Comparison of ENCODE assay signal across 29 mouse cellular contexts in the genomic region with DNA sequence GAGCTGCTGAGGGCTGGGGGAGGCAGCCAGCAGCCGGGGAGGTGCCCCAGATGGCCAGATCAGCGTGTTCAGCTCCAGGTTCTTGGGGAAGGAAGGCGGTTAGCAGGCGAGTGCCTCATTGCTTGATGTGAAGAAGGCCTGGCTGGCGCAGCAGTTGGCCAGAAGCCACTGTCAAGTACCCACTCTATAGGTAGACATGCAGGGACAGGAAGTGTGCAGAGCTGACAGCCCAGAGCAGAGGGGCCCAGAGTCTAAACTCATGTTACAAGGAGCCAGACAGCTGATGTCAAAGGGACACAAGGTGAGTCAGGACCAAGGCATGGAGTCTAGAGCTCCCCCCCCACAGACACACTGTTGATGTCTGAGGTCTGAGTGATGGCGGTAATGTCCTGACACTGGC. TPM values are rescaled to one million over a fixed set of nuclear protein-coding genes. Genes with fewer than 3 reads are reported as not detected.
DNase-seq lines count a peak whose midpoint lies in the region; ATAC-seq lines count a peak whose summit lies in the region.
"Had no signal": no experiment of that assay in that cellular context is flagged by ENCODE, and none has a peak within 500 bp of the region (broad histone marks: within the 10 kb centered on the region; RNA-seq: fewer than 3 reads in every experiment).

No protein-coding gene starts in this region.

- no peak overlapping the region for H3K9ac ChIP-seq in lung, embryonic 16.5 days (ENCODE audit: low read length)
- H3K9ac ChIP-seq: embryonic facial prominence, embryonic 12.5 days; embryonic facial prominence, embryonic 15.5 days; forebrain, postnatal 0 days; hindbrain, embryonic 12.5 days; hindbrain, embryonic 15.5 days had no signal

- 66% methylated on average over 6 of the region's 6 CpGs for WGBS in lung, embryonic 16.5 days

- no peaks in the 10 kb centered on the region for H3K27me3 ChIP-seq in lung, embryonic 16.5 days (ENCODE audit: control insufficient read depth, insufficient read depth, low read depth, low read length)
- H3K27me3 ChIP-seq: embryonic facial prominence, embryonic 15.5 days; hindbrain, embryonic 15.5 days had no signal

- ATAC-seq in lung, embryonic 16.5 days (ENCODE audit: low read depth), result peak; percentile 36; the same call in 1 of the 2 replicates
- ATAC-seq: activated CD4-positive, CD25-positive, alpha-beta regulatory T cell, adult 4 months; forebrain, embryonic 14.5 days; forebrain, postnatal 0 days had no signal

- no peaks in the 10 kb centered on the region for H3K9me3 ChIP-seq in lung, embryonic 16.5 days (ENCODE audit: control insufficient read depth, low read length)
- H3K9me3 ChIP-seq: embryonic facial prominence, embryonic 12.5 days; embryonic facial prominence, embryonic 15.5 days; hindbrain, embryonic 12.5 days; hindbrain, embryonic 15.5 days had no signal

- no peaks in the 10 kb centered on the region for H3K4me1 ChIP-seq in lung, embryonic 16.5 days (replicated peaks; ENCODE audit: control insufficient read depth, insufficient read depth, low read length)
- H3K4me1 ChIP-seq: embryonic facial prominence, embryonic 12.5 days; embryonic facial prominence, embryonic 15.5 days; hindbrain, embryonic 12.5 days had no signal

- no peak overlapping the region for H3K4me3 ChIP-seq in lung, embryonic 16.5 days (ENCODE audit: low read length)
- H3K4me3 ChIP-seq: embryonic facial prominence, embryonic 12.5 days; embryonic facial prominence, embryonic 15.5 days; hindbrain, embryonic 12.5 days; hindbrain, embryonic 15.5 days had no signal

- no peak overlapping the region for H3K27ac ChIP-seq in lung, embryonic 16.5 days (ENCODE audit: low read length)
- H3K27ac ChIP-seq: embryonic facial prominence, embryonic 12.5 days; embryonic facial prominence, embryonic 15.5 days; hindbrain, embryonic 12.5 days; hindbrain, embryonic 15.5 days had no signal

- no peak overlapping the region for H3K4me2 ChIP-seq in lung, embryonic 16.5 days (ENCODE audit: low read depth, low read length)
- H3K4me2 ChIP-seq: embryonic facial prominence, embryonic 12.5 days; embryonic facial prominence, embryonic 15.5 days; heart, embryonic 11.5 days; hindbrain, embryonic 12.5 days; hindbrain, embryonic 15.5 days had no signal

- H3K36me3 ChIP-seq in lung, embryonic 16.5 days (ENCODE audit: control insufficient read depth, insufficient read depth, low read length), result peaks cover 27% of the 10 kb centered on the region

- DNase-seq in cerebellum, adult 11-12 months, result peak; percentile 1
- DNase-seq in cerebellum, adult 18-20 months, result no peak
- DNase-seq in heart, adult 11 months, result peak; percentile 85
- DNase-seq in heart, adult 18-20 months, result no peak
- DNase-seq in lung, postnatal 25 days (ENCODE audit: low spot score), result no peak
- peak; percentile 50 for DNase-seq in lung, postnatal 36 days
- DNase-seq: adrenal gland, adult 8-10 months; adrenal gland, postnatal 25 days; cerebellum, adult 2 months; cerebellum, adult 9-11 months; forebrain, postnatal 0 days had no signal

RNA-seq across cellular contexts. Expression of gene 1700018B08Rik, which starts 5.9 kb away (rescaled TPM):
- not detected for total RNA-seq in heart, adult 18-20 months (2021)
- polyA plus RNA-seq in lung, embryonic 16.5 days (2015; fragmentation: Nextera tagmentation; extraction: Ambion mirVana), result not detected in 2 replicates
- total RNA-seq: adrenal gland, adult 8-10 months; adrenal gland, postnatal 25 days; common myeloid progenitor, adult 5-6 weeks; forebrain, postnatal 0 days; gastrocnemius, adult 8-10 months; heart, adult 8-10 months; heart, postnatal 25 days; hematopoietic stem cell, adult 5-6 weeks had no signal
- polyA plus RNA-seq: activated CD4-positive, CD25-positive, alpha-beta regulatory T cell, adult 4 months; brain, embryonic 14.5 days; cerebellum, adult 2 months; embryonic facial prominence, embryonic 12.5 days; embryonic facial prominence, embryonic 15.5 days; forebrain, embryonic 11.5 days; forebrain, embryonic 14.5 days; forebrain, postnatal 0 days; frontal cortex, adult 2 months; heart, embryonic 14.5 days; heart, postnatal 0 days; hindbrain, embryonic 12.5 days; hindbrain, embryonic 15.5 days had no signal

RNA-seq across cellular contexts. Expression of gene Fbxo31, which starts 28.6 kb away (rescaled TPM):
- total RNA-seq in heart, adult 18-20 months (2021), result 100 to 1,000 TPM in 1 of 2 experiments, 10 to 100 TPM in 1; 91.3 to 110 TPM
- polyA plus RNA-seq in lung, embryonic 16.5 days (2015; fragmentation: Nextera tagmentation; extraction: Ambion mirVana), result 12.0 and 12.9 TPM in 2 replicates

RNA-seq across cellular contexts. Expression of gene Map1lc3b, which starts 40.1 kb away (rescaled TPM):
- total RNA-seq in heart, adult 18-20 months (2021), result 100 to 1,000 TPM; 238 to 264 TPM
- 211 and 234 TPM in 2 replicates for polyA plus RNA-seq in lung, embryonic 16.5 days (2015; fragmentation: Nextera tagmentation; extraction: Ambion mirVana)

Comparison
In these comparisons a context has a peak if more than half of its experiments do, and no peak if none do; other contexts are left out.
1. DNase-seq: peak in cerebellum, adult 11-12 months (single experiment), heart, adult 11 months (single experiment) and lung, postnatal 36 days (single experiment); none in cerebellum, adult 18-20 months (0 of 2), heart, adult 18-20 months (0 of 2) and lung, postnatal 25 days (single experiment).